Comparison of ENCODE assay signal across 8 mouse cellular contexts in the genomic region with DNA sequence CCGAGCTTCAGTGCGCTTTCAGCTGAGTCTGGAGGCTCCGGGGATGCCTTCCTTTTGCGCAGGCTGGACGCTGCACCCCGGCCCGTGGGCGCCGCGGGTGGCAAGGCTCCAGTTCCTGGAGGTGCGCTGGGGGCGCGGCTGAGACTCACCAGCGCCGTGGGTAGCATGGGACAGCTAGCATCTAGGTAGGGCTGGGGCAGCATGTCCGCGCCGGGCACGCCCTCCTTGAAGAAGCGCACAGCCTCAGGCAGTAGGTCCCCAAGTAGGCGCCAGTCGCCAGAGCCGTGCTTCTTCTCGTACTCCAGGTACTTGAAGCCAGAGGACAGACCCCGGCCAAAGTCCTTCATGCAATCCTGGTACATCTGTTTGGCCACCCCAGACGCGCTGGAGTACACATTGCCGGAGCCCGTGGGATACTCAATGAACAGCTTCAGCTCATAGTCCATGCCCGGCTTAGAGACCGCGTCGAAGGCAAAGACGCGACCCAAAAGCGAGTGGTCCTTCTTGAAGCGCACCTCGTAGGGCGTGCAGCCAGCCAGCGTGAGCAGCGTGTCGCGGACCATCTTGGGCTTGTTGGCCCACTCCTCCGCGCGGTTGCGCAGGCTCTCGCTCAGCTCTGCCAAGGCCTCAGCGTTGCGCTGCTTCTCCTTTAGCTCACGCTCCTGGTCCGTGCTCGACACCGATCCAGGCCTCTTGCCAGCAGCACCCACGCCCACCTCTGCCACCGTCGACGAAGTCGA. TPM values are rescaled to one million over a fixed set of nuclear protein-coding genes. Genes with fewer than 3 reads are reported as not detected.
DNase-seq lines count a peak whose midpoint lies in the region; ATAC-seq and TF ChIP-seq lines count a peak whose summit lies in the region.

No protein-coding gene starts in this region.

- peaks cover 16% of the 10 kb centered on the region; the same call in 1 of the 2 replicates for H3K9me3 ChIP-seq in erythroblast, embryonic 14.5 days (ENCODE audit: control insufficient read depth, low read length)
- H3K9me3 ChIP-seq in forebrain, postnatal 0 days (ENCODE audit: low read length): no peaks in the 10 kb centered on the region
- H3K9me3 ChIP-seq in hindbrain, embryonic 12.5 days (replicated peaks): no peaks in the 10 kb centered on the region

- peak overlapping the region; percentile 99 for H3K27ac ChIP-seq in forebrain, postnatal 0 days (ENCODE audit: low read depth, low read length)
- H3K27ac ChIP-seq in hindbrain, embryonic 12.5 days: peak overlapping the region; percentile 100
- peak overlapping the region; percentile 100 for H3K27ac ChIP-seq in left cerebral cortex, adult 2 months

- H3K4me2 ChIP-seq in forebrain, postnatal 0 days (ENCODE audit: low read depth): peak overlapping the region; percentile 87
- H3K4me2 ChIP-seq in hindbrain, embryonic 12.5 days (replicated peaks): peak overlapping the region; percentile 96

- intact Hi-C loops in left cerebral cortex, adult 2 months (cut with DNase I): no loop called here

- WGBS in forebrain, postnatal 0 days: 2% methylated on average over 59 of the region's 59 CpGs
- under 1% methylated on average over 59 of the region's 59 CpGs for WGBS in hindbrain, embryonic 12.5 days

- DNase-seq in cerebellum, adult 18-20 months: peak; percentile 66 to 75
- DNase-seq in forebrain, postnatal 0 days: peak; percentile 84
- peak; percentile 78 for DNase-seq in left cerebral cortex, adult 2 months (ENCODE audit: extremely low spot score in 1 of 2, low spot score in 2 of 2)
- peak; percentile 42 to 56 for DNase-seq in spleen, postnatal 10 days (ENCODE audit: low spot score in 2 of 2)

- H3K4me1 ChIP-seq in erythroblast, embryonic 14.5 days (ENCODE audit: control insufficient read depth): peaks cover 7% of the 10 kb centered on the region
- H3K4me1 ChIP-seq in forebrain, postnatal 0 days (ENCODE audit: insufficient read depth): peaks cover 33% of the 10 kb centered on the region
- H3K4me1 ChIP-seq in hindbrain, embryonic 12.5 days: peaks cover 60% of the 10 kb centered on the region

- H3K9ac ChIP-seq in forebrain, postnatal 0 days: peak overlapping the region; percentile 100
- peak overlapping the region; percentile 99 for H3K9ac ChIP-seq in hindbrain, embryonic 12.5 days

- no peak for TF ChIP-seq CTCF in forebrain, postnatal 0 days (IDR thresholded peaks at IDR 0.05; ENCODE audit: low read depth)
- TF ChIP-seq CTCF in left cerebral cortex, adult 2 months (IDR thresholded peaks at IDR 0.05): no peak

- H3K4me3 ChIP-seq in erythroblast, embryonic 14.5 days (replicated peaks): peak overlapping the region; percentile 55
- H3K4me3 ChIP-seq in forebrain, postnatal 0 days (ENCODE audit: low read depth, low read length): peak overlapping the region; percentile 87
- H3K4me3 ChIP-seq in hindbrain, embryonic 12.5 days: peak overlapping the region; percentile 91
- H3K4me3 ChIP-seq in left cerebral cortex, adult 2 months: peak overlapping the region; percentile 94

- no peaks in the 10 kb centered on the region; the same call in 1 of the 2 replicates for H3K36me3 ChIP-seq in erythroblast, embryonic 14.5 days (ENCODE audit: control insufficient read depth)
- H3K36me3 ChIP-seq in forebrain, postnatal 0 days (ENCODE audit: insufficient read depth): peaks cover 5% of the 10 kb centered on the region
- no peaks in the 10 kb centered on the region; the same call in 1 of the 2 replicates for H3K36me3 ChIP-seq in hindbrain, embryonic 12.5 days

- H3K27me3 ChIP-seq in erythroblast, embryonic 14.5 days (ENCODE audit: control insufficient read depth): peaks cover 89% of the 10 kb centered on the region
- no peaks in the 10 kb centered on the region for H3K27me3 ChIP-seq in forebrain, postnatal 0 days (ENCODE audit: insufficient read depth, low read length)
- no peaks in the 10 kb centered on the region for H3K27me3 ChIP-seq in hindbrain, embryonic 12.5 days

- no peak for ATAC-seq in erythroblast, adult 5-6 weeks (replicated peaks; ENCODE audit: low FRiP score, poor library complexity, severe bottlenecking)
- peak; percentile 34 for ATAC-seq in forebrain, postnatal 0 days
- no peak for ATAC-seq in hindbrain, embryonic 12.5 days (ENCODE audit: low FRiP score)
- ATAC-seq in megakaryocyte progenitor cell, adult 5-6 weeks (replicated peaks; ENCODE audit: poor library complexity): peak; percentile 49

RNA-seq across cellular contexts. Expression of a gene that starts 2.1 kb away (rescaled TPM):
- polyA plus RNA-seq in erythroblast, embryonic 14.5 days (2012): 0.04 and 0.05 TPM in 2 replicates
- total RNA-seq in erythroblast, adult 5-6 weeks (2015; ENCODE audit: low replicate concordance): 0.21 and 0.77 TPM in 2 replicates
- total RNA-seq in erythroblast, adult 5-6 weeks (2017; ENCODE audit: low replicate concordance): 0.42 TPM in 1 of 2 replicates, not detected in the other
- total RNA-seq in forebrain, postnatal 0 days (2014; rRNA removed): 134 and 161 TPM in 2 replicates
- 86.3 and 95.7 TPM in 2 replicates for polyA plus RNA-seq in forebrain, postnatal 0 days (2015; fragmentation: Nextera tagmentation; extraction: Ambion mirVana)
- polyA plus RNA-seq in hindbrain, embryonic 12.5 days (2016; fragmentation: Nextera tagmentation; extraction: Ambion mirVana): 75.9 and 86.3 TPM in 2 replicates
- total RNA-seq in left cerebral cortex, adult 2 months (2021): 10 to 100 TPM; 74.3 to 80.8 TPM
- total RNA-seq in megakaryocyte progenitor cell, adult 5-6 weeks (2015): 1.4 and 1.8 TPM in 2 replicates
- total RNA-seq in megakaryocyte progenitor cell, adult 5-6 weeks (2017): 1.6 and 1.7 TPM in 2 replicates

Comparison
In these comparisons a context has a peak if more than half of its experiments do, and no peak if none do; other contexts are left out.
1. ATAC-seq: peak in forebrain, postnatal 0 days (single experiment) and megakaryocyte progenitor cell, adult 5-6 weeks (single experiment); none in erythroblast, adult 5-6 weeks (single experiment) and hindbrain, embryonic 12.5 days (single experiment).
2. RNA of a gene that starts 2.1 kb away (total RNA-seq): 134 to 161 TPM in forebrain, postnatal 0 days and 74.3 to 80.8 TPM in left cerebral cortex, adult 2 months; 1.4 to 1.8 TPM in megakaryocyte progenitor cell, adult 5-6 weeks and 0.21 to 0.77 TPM in erythroblast, adult 5-6 weeks; every median in the first group is over 10 times any median in the second.
3. Peak in every context shown above with its lines, with median percentiles within 50 percentile points of each other: H3K4me3 ChIP-seq, DNase-seq and H3K27ac ChIP-seq.